Mouse (Mus musculus) embryo, embryonic 9.5 days (tissue): ENCODE results near the gene Gm49661.

Source experiments
- DNase-seq: peaks from one replicate; pipeline ENCODE4 v3.0.0-alpha.2; 2017; ENCODE audit errors: extremely low spot score

Gm49661 gene

GRCm38 (mm10) chr8:84984294-84985048, 15.2 kb upstream of the Gm49661 start:
- peak; percentile 42 for DNase-seq

- no peak for DNase-seq
Measured at GRCm38 (mm10) chr8:84982499-84983011, 13.3 kb upstream of the Gm49661 start.

GRCm38 (mm10) chr8:84981644-84982498, 12.6 kb upstream of the Gm49661 start:
- no peak for DNase-seq

GRCm38 (mm10) chr8:84980622-84981358, 11.6 kb upstream of the Gm49661 start:
- no peak for DNase-seq

- peak; percentile 88 for DNase-seq
Measured at GRCm38 (mm10) chr8:84979599-84980421, 10.6 kb upstream of the Gm49661 start.

GRCm38 (mm10) chr8:84978248-84978940, 9.2 kb upstream of the Gm49661 start, which contains the start of gene Junb:
TSS of gene Junb (minus strand) at chr8:84978718.
- DNase-seq: peak; percentile 86

GRCm38 (mm10) chr8:84977435-84978247, 8.4 kb upstream of the Gm49661 start:
- peak; percentile 65 for DNase-seq

- DNase-seq: no peak
Measured at GRCm38 (mm10) chr8:84976763-84977434, 7.7 kb upstream of the Gm49661 start.

GRCm38 (mm10) chr8:84976031-84976762, 7.0 kb upstream of the Gm49661 start:
- DNase-seq: peak; percentile 96

- DNase-seq: peak; percentile 66
Measured at GRCm38 (mm10) chr8:84975434-84975833, 6.2 kb upstream of the Gm49661 start.

GRCm38 (mm10) chr8:84974543-84975142, 5.4 kb upstream of the Gm49661 start:
- DNase-seq: no peak

- peak; percentile 60 for DNase-seq
Measured at GRCm38 (mm10) chr8:84973803-84974542, 4.7 kb upstream of the Gm49661 start.

GRCm38 (mm10) chr8:84973079-84973478, 3.8 kb upstream of the Gm49661 start:
- DNase-seq: no peak

- no peak for DNase-seq
Measured at GRCm38 (mm10) chr8:84970913-84971312, 1.7 kb upstream of the Gm49661 start.

GRCm38 (mm10) chr8:84970135-84970790, 1.0 kb upstream of the Gm49661 start:
- no peak for DNase-seq

GRCm38 (mm10) chr8:84968650-84969049, 583 bp downstream of the Gm49661 start:
- no peak for DNase-seq
